Mouse (Mus musculus) MEL (cell line): ENCODE measurements at regions not wholly inside any gene's neighbourhood (a gene's known extent, or its start where the extent isn't known, plus 50 kb on each side); places are given as distances from the start of the nearest gene placed in this dataset.

Experiments used
- DNase-seq: peaks from one replicate; pipeline ENCODE4 v3.0.0; 2011; ENCODE audit warnings: low read depth, low spot score
- H3K27ac ChIP-seq: 2 replicates; pipeline ENCODE4 v1.5.1; 2012; ENCODE audit warnings: low read depth, mild to moderate bottlenecking, control low read depth, low read length, moderate library complexity; ENCODE audit not compliant: control insufficient read depth
- H3K27me3 ChIP-seq, 2 experiments: fragments of 150-350 bp in 1 of 2; sonication (generic) in 1 of 2; 2 replicates each; pipeline ENCODE4 v1.6.1; 2012; ENCODE audit warnings: low read length in 2 of 2, mild to moderate bottlenecking in 2 of 2, improper control_type of control experiment in 1 of 2, moderate library complexity in 1 of 2; ENCODE audit not compliant: insufficient read depth in 2 of 2, control insufficient read depth in 1 of 2
- H3K36me3 ChIP-seq, 2 experiments: 2 replicates each; pipeline ENCODE4 v1.6.1; 2012 to 2014; ENCODE audit warnings: low read length in 2 of 2, improper control_type of control experiment in 1 of 2, inconsistent platforms in 1 of 2, mild to moderate bottlenecking in 1 of 2; ENCODE audit not compliant: insufficient read depth in 2 of 2, control insufficient read depth in 1 of 2
- H3K4me1 ChIP-seq, 2 experiments: fragments of 150-350 bp in 1 of 2; sonication (generic) in 1 of 2; 2 replicates each; pipeline ENCODE4 v1.6.1; 2012; ENCODE audit warnings: low read length in 2 of 2, improper control_type of control experiment in 1 of 2, mild to moderate bottlenecking in 1 of 2; ENCODE audit not compliant: insufficient read depth in 2 of 2, control insufficient read depth in 1 of 2
- H3K4me3 ChIP-seq, 2 experiments: fragments of 150-350 bp in 1 of 2; sonication (generic) in 1 of 2; 2 replicates each; pipeline ENCODE4 v1.5.1; 2012; ENCODE audit warnings: low read depth in 2 of 2, low read length in 2 of 2, mild to moderate bottlenecking in 2 of 2, moderate library complexity in 2 of 2, control low read depth in 1 of 2, improper control_type of control experiment in 1 of 2; ENCODE audit not compliant: control insufficient read depth in 1 of 2, insufficient read depth in 1 of 2
- H3K79me2 ChIP-seq: 2 replicates; pipeline ENCODE4 v1.6.1; 2012; ENCODE audit warnings: mild to moderate bottlenecking, low read length, moderate library complexity; ENCODE audit not compliant: control insufficient read depth, poor library complexity, insufficient read depth
- H3K9ac ChIP-seq: 2 replicates; pipeline ENCODE4 v1.6.1; 2012; ENCODE audit warnings: low read depth, mild to moderate bottlenecking, control low read depth, low read length, moderate library complexity; ENCODE audit not compliant: control insufficient read depth, poor library complexity, severe bottlenecking
- H3K9me3 ChIP-seq: fragments of 150-350 bp; sonication (generic); replicated peaks from 2 replicates; pipeline ENCODE4 v1.6.1; 2012; ENCODE audit warnings: mild to moderate bottlenecking, low read length, improper control_type of control experiment, moderate library complexity; ENCODE audit not compliant: insufficient read depth
- EP300 ChIP-seq, 2 experiments: IDR thresholded peaks; 2 replicates each; pipeline ENCODE4 v1.6.1; 2011; ENCODE audit warnings: improper control_type of control experiment in 2 of 2, low read length in 2 of 2, low read depth in 1 of 2, mild to moderate bottlenecking in 1 of 2
- ETS1 ChIP-seq: IDR thresholded peaks from 2 replicates; pipeline ENCODE4 v1.6.1; 2012; ENCODE audit warnings: low read depth, mild to moderate bottlenecking, inconsistent platforms, low read length, improper control_type of control experiment, moderate library complexity
- GABPA ChIP-seq: IDR thresholded peaks from 2 replicates; pipeline ENCODE4 v1.6.1; 2012; ENCODE audit warnings: low read depth, mild to moderate bottlenecking, inconsistent platforms, low read length, improper control_type of control experiment, moderate library complexity
- JUND ChIP-seq: IDR thresholded peaks from 2 replicates; pipeline ENCODE4 v1.6.1; 2011; ENCODE audit warnings: low read depth, mild to moderate bottlenecking, improper control_type of control experiment, low read length
- MAZ ChIP-seq: IDR thresholded peaks from 2 replicates; pipeline ENCODE4 v1.6.1; 2012; ENCODE audit warnings: low read depth, mild to moderate bottlenecking, inconsistent platforms, low read length, improper control_type of control experiment
- MEF2A ChIP-seq: IDR thresholded peaks from 2 replicates; pipeline ENCODE4 v1.6.1; 2014; ENCODE audit warnings: low read depth, mild to moderate bottlenecking, inconsistent platforms, low read length, improper control_type of control experiment; ENCODE audit not compliant: poor library complexity, insufficient replicate concordance, severe bottlenecking; ENCODE audit errors: extremely low read depth
- MXI1 ChIP-seq: IDR thresholded peaks from 2 replicates; pipeline ENCODE4 v1.6.1; 2011; ENCODE audit warnings: mild to moderate bottlenecking, low read depth, low read length, improper control_type of control experiment
- MYB ChIP-seq: IDR thresholded peaks from 2 replicates; pipeline ENCODE4 v1.6.1; 2011; ENCODE audit warnings: mild to moderate bottlenecking, low read depth, low read length, improper control_type of control experiment
- MYC ChIP-seq: IDR thresholded peaks from 2 replicates; pipeline ENCODE4 v1.6.1; 2011; ENCODE audit warnings: low read depth, mild to moderate bottlenecking, low read length, improper control_type of control experiment, moderate library complexity
- RAD21 ChIP-seq: IDR thresholded peaks from 2 replicates; pipeline ENCODE4 v1.6.1; 2011; ENCODE audit warnings: mild to moderate bottlenecking, low read depth, low read length, improper control_type of control experiment
- SIN3A ChIP-seq: IDR thresholded peaks from 2 replicates; pipeline ENCODE4 v1.6.1; 2012; ENCODE audit warnings: low read length, improper control_type of control experiment, inconsistent platforms
- UBTF ChIP-seq: IDR thresholded peaks from 2 replicates; pipeline ENCODE4 v1.6.1; 2012; ENCODE audit warnings: low read depth, mild to moderate bottlenecking, inconsistent platforms, low read length, improper control_type of control experiment, moderate library complexity, borderline replicate concordance; ENCODE audit not compliant: insufficient read depth
- USF2 ChIP-seq, 2 experiments: IDR thresholded peaks; 2 replicates each; pipeline ENCODE4 v1.6.1; 2011 to 2012; ENCODE audit warnings: improper control_type of control experiment in 2 of 2, low read length in 2 of 2, borderline replicate concordance in 1 of 2, inconsistent platforms in 1 of 2, low read depth in 1 of 2, mild to moderate bottlenecking in 1 of 2; ENCODE audit not compliant: insufficient read depth in 1 of 2
- ZNF384 ChIP-seq: IDR thresholded peaks from 2 replicates; pipeline ENCODE4 v1.6.1; 2012; ENCODE audit warnings: low read depth, mild to moderate bottlenecking, inconsistent platforms, low read length, improper control_type of control experiment

DNA sequence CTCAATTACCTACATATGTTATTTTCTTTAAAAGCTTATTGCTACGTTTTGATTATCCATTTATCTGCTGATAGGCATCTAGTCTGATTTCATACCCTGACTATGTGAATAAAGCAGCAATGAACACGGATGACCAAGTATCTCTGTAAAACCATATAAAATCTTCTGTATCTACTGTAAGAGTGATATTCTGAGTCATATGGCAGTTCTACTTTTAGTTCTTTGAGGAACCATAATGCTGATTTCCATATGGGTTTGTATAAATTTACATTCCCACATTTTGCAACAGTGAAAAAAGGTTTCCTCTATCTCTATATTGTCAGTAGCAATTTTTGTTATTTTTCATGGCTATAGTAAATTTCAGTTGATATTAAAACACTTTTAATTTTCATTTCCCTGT is 280.6 kb downstream of the Fsip2 start:
- no peak overlapping the region for H3K9ac ChIP-seq

DNA sequence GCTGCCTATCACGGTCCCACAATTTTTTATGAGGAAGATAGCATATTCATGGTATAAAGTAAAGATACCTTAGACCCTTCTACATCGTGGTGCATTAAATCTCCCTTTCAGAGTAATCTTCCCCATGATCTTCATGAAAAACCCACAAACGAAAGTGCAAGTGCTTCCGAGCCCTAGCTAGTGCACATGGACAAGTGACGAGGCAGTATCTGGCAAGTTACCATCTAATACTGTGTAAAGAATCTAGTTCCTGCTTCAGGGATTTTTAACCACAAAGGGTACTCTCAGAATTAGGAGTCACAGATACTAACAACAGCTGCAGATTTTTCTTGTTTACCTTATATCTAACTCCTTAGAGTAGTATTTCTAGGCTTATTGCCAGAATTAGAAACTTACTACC is 282.8 kb downstream of the Fsip2 start:
- DNase-seq, result no peak
- TF ChIP-seq MXI1, result no peak
- no peak for TF ChIP-seq MYC
- TF ChIP-seq GABPA, result no peak
- TF ChIP-seq MYB, result no peak
- no peak for TF ChIP-seq JUND
- no peaks in the 10 kb centered on the region for H3K27me3 ChIP-seq
- H3K4me1 ChIP-seq, result no peaks in the 10 kb centered on the region
- no peak overlapping the region for H3K4me3 ChIP-seq
- no peak overlapping the region for H3K27ac ChIP-seq
- H3K79me2 ChIP-seq, result no peaks in the 10 kb centered on the region
- H3K9ac ChIP-seq, result no peak overlapping the region
- no peaks in the 10 kb centered on the region for H3K9me3 ChIP-seq
- H3K36me3 ChIP-seq, result no peaks in the 10 kb centered on the region

More for the DNA sequence above, 280.6 kb downstream of the Fsip2 start:
- Histone ChIP-seq H3K4me3 (no peak overlapping the region), H3K27ac (no peak overlapping the region), H3K4me1 (no peaks in the 10 kb centered on the region), H3K9me3 (no peaks in the 10 kb centered on the region), H3K79me2 (no peaks in the 10 kb centered on the region), H3K27me3 (no peaks in the 10 kb centered on the region), H3K36me3 (no peaks in the 10 kb centered on the region)
- no peak for DNase-seq
- TF ChIP-seq ETS1 (no peak), MEF2A (no peak), ZNF384 (no peak), UBTF (no peak), USF2 (IDR thresholded peaks at IDR 0.05; ENCODE audit: borderline replicate concordance in 1 of 2, insufficient read depth in 1 of 2, low read depth in 1 of 2, low read length in 2 of 2) (no peak), SIN3A (no peak), RAD21 (no peak), MAZ (no peak), EP300 (IDR thresholded peaks at IDR 0.05; ENCODE audit: low read depth in 1 of 2, low read length in 2 of 2) (no peak)
- TF ChIP-seq, all 39 proteins: peak for 0
